Mouse (Mus musculus) adrenal gland, adult (tissue): ENCODE measurements around the gene Ces4a.
A peak's percentile ranks its signal among the peaks of the same experiment; 100 is the strongest.
"Not testable (repeated sequence)": the region's sequence is repeated elsewhere in the genome, so short reads cannot be mapped to it uniquely, and the experiment has no call there.

ENCODE experiments used
- DNase-seq, 2 experiments: peaks; one replicate each; pipeline ENCODE4 v3.0.0; 2022 to 2023; ENCODE audit warnings: low spot score in 1 of 2; ENCODE audit not compliant: inconsistent age in 2 of 2

Ces4a gene

GRCm38 (mm10) chr8:105131509-105131908, at the start of gene Ces4a:
Ces4a (plus strand) TSS chr8:105131800.
- DNase-seq = no peak

- DNase-seq = no peak
These were observed 48.0 kb upstream of the Ces4a start, which contains the start of gene Ces3b for GRCm38 (mm10) chr8:105083449-105084050. Ces3b (plus strand) TSS chr8:105083753.

DNA sequence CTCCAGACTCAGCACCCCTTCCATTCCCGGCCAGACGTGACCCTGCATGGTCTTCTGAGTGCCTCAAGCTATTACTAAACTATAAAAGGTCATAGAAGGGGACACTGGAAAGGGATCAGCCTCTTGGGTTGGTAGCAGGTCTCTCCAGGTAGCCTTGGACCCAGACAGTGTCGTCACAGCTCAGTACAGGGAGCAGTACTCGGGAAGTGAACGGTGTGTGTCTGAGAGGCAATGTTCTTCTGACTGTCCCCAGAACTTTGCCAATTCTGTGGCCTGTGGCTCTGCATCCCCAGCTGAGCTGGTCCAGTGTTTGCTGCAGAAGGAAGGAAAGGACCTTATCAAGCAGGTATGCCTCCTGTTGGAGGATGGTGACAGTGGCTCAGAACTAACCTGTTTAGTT, 43.4 kb upstream of the Ces4a start:
- DNase-seq = not testable (repeated sequence)

GRCm38 (mm10) chr8:105088581-105088980, 43.0 kb upstream of the Ces4a start:
- no peak for DNase-seq

DNA sequence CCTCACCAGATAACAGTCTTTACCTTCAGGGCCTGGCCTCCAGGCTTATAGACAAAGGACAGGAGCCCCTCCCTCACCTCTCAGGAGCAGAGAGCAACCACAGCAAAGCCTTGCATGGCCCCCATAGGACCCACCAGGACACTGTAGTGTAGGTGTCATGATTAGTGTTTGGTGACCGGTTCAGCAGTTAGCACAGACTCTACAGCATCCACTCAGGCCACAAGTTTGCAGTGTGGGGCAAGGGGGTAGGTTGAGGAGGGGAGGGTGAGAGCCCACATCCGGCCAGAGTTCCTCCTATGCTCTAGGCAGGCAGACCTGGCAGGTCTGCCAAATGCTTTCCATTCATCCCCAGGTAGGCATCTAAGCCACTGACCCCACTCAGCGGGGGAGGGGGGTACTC, 37.6 kb upstream of the Ces4a start:
- DNase-seq = no peak

- DNase-seq = not testable (repeated sequence)
These were observed 29.4 kb upstream of the Ces4a start for GRCm38 (mm10) chr8:105102101-105102785.

DNA sequence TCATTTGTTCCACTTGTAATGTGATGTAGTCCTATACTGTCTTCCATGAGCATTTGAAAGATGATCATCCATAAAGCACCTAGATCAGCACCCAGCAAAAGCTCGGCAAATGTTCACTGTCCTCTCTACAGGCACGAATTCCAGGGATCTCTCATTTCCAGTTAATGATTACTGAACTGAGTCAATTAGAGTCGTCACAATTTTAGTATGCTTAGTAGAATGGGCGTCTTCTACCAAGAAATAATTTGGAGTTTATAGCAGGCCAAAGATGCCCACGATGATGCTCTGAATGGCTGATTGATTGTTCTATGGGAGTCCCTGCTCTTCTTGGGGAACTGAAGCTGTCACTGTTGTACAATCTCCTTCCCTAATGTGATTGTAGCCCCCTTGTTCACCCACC, 27.9 kb upstream of the Ces4a start:
- DNase-seq = not testable (repeated sequence)

DNA sequence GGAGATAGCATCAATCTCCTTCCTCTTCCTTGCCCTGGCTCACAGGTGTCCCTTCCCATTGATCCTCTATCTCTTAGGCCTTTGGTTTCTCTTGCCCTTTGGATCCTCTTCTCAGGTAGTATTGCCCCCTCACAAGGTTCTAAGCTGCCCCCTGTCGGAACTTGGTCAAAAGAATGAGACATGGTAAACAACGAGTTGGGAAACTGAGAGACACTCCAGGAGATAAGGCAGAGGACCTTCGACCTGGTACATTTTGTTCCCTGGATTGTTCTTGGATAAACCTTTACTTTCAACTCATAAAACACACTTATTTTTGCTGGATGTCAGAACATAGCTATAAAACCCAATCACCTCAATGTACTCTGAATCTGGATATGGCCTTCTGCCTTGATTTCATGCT, 27.4 kb upstream of the Ces4a start:
- DNase-seq = no peak

DNA sequence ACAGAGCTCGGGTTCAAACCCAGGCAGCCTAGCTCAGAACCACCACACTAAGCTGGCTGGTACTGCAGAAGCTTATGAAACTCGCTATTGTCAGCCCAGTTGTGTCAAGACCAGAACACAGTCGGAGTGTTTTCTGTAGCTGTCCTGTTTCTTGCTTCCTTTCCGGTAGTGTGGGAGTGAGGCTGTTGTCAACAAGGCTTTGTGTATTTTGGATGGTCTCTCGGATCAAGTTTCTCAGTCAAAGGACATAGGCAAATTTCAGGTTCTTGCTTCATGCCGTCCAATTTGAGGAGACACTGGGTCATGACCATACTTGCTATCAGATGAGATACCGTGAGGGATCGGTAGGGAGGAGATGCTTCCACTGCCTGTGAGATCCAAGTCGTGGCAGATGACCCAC, 1.7 kb upstream of the Ces4a start:
- DNase-seq = no peak

DNA sequence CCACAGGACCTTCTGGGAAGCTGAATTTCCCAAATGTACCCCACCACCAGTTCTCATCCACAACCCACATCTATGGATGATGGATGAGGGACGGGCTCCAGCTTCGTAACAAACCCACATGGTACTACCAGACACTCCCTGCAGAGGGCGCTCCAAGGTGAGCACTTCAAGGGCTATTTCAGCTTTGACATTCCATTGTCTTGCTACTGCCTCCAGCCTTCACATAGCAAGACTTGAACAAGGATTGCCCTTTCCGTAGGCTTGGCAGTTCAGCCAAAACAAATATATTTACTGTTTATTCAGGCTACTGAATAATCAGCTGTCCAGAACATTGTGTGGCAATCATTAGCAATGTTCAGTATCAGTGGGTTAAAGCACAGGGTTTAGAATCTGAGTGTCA, 6.8 kb downstream of the Ces4a start:
- DNase-seq = peak; percentile 82 to 95

DNA sequence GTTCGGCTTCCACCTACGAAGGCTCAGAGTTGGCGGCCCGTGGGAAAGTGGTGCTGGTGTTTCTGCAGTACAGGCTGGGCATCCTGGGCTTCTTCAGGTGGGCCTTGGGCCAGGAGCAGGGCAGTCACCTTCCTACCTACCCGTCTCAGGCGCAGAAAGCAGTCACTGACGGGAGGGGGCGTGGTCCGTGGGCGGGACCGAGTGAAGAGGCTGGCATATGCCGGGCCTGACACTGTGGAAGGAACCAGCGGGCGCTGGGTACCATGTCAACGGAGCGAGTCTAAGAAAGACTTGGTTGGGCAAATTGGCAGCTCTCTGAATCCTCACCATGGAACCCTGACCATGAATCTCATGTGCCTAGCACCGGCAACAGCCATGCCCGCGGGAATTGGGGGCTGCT, 10.8 kb downstream of the Ces4a start:
- DNase-seq = peak in 1 of 2 experiments; percentile 49

DNA sequence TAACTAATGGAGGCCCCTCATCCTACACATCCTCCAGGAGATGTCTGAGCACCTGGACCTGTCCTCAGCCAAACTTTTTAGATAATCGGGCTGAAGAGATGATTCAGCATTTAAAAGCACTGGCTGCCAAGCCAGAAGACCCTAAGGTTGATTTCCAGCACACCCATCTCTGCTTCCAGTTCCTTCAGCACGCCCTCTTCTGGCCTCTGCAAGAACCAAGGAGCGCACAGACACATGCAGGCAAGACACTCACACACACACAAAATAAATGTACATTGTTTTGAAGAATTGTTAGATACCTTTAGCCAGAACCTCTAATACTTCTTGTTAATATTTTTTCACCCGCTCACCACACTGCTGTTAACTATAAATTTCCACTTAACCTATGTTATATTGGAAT, 20.1 kb downstream of the Ces4a start:
- no peak for DNase-seq

- peak; percentile 92 to 97 for DNase-seq
These were observed 21.2 kb downstream of the Ces4a start for GRCm38 (mm10) chr8:105152623-105153398.

- peak in 1 of 2 experiments; percentile 35 for DNase-seq
These were observed 22.7 kb downstream of the Ces4a start for GRCm38 (mm10) chr8:105154316-105154715.

DNA sequence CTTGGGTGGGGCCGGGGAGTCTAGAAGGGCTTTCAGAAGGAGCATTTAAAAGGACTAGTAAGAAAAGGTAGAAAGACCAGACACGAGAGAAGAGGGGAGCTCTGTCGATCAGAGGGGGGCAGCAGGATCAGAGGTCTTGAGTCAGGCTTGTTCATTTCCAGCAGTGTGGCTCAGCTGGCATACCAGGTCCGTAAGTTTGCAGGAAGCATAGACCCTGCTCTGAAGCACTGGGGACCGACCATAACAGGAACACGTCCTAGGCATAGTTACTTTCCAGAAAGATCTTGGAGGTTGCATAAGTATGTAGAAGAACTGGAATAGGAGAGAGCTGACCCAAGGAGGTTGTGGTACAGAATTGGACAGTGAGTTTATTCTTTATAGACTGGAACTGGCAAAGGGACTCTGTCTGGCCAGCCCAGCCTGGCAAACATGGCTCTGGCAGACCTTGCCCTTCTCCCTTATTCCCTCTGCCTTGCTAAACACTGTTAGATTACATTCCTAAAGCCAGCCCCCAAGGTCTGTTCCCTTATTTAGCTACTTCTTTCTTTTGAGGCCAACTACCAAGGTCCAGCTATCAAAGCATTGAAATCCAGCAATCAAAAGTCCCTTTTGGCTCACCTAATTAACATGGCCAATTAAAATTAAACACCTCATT, 23.6 kb downstream of the Ces4a start:
- peak in 1 of 2 experiments; percentile 88 for DNase-seq

DNA sequence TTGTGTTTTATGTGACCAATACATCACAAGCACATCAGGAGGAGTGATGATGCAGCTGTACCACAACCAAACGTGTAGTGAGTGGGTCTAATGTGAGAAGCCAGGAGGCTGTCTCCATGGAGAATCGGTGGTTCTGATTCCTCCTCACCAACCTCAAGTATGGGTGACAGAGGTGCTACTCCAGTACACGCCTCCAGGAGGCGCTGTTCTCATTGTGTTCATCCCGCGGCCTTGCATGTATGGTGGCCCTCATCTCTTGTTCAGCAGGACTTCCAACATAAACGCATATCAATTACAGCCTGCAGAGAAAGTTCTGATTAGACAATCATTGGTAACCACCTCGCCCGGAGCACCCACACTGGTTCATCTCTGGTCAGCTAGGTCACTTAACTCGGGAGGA, 26.0 kb downstream of the Ces4a start:
- DNase-seq = peak; percentile 69 to 86

GRCm38 (mm10) chr8:105158084-105158483, 26.5 kb downstream of the Ces4a start:
- no peak for DNase-seq

DNA sequence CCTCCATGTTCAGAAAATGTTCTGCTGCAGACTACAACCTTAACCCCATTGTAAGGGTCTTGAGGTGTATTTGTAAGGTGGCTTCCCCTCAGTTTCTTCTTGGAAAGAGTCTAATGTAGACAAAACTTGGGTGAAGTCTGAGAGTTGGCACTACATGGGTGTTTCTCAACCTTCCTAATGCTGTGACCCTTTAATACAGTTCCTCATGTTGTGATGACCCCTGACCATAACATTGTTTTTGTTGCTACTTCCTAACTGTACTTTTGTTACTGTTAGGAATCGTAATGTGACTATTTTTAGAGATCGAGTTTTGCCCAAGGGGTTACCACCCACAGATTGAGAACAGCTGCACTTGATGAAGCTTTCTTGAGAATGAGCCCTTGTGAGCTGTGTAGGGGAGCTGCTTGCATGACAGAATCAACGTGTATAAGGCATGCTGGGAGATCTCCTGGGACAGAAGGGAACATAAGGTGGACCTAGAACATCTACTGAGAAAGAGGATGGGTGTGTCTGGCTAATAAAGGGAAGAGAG, 29.6 kb downstream of the Ces4a start:
- no peak for DNase-seq

GRCm38 (mm10) chr8:105164272-105164902, 32.8 kb downstream of the Ces4a start:
- peak; percentile 43 to 75 for DNase-seq

DNA sequence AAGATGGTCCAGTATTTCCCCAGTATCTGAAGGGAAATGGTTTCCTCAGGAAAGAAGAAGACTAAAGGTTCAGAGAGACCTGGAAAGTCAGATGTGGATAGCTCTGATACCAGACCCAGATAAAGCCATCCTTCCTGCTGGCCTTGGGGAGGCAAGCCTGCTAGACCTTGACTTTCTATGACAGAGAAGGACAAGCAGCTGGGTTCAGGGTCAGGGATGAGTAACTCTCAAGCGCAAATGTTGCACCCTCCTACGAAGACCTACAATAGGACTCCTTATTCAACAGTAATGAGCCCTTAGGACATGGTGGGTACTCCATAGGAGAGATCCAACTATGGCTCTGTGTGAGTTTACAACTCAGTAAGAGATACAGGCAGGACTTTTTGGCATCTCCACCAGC, 33.6 kb downstream of the Ces4a start:
- peak; percentile 85 to 93 for DNase-seq

- no peak for DNase-seq
These were observed 35.5 kb downstream of the Ces4a start for GRCm38 (mm10) chr8:105167116-105167515.
